Mouse (Mus musculus) spleen, adult 2 months (tissue): ENCODE measurements around the gene Il18rap. TPM values are rescaled to one million over a fixed set of nuclear protein-coding genes. Genes with fewer than 3 reads are reported as not detected.
A peak's percentile ranks its signal among the peaks of the same experiment; 100 is the strongest.

Experiments
- DNase-seq, 2 experiments: peaks; one replicate each; pipeline versions ENCODE4 v3.0.0 to v3.0.0-alpha.2; 2012 to 2021; ENCODE audit warnings: low spot score in 2 of 2, low read depth in 1 of 2
- H3K27ac ChIP-seq: fragments of 200-500 bp; 2 replicates; pipeline ENCODE4 v1.5.1; 2012; ENCODE audit warnings: low read length, inconsistent platforms; ENCODE audit not compliant: insufficient read depth
- H3K27me3 ChIP-seq: fragments of 200-500 bp; 2 replicates; pipeline ENCODE4 v1.6.1; 2012; ENCODE audit warnings: mild to moderate bottlenecking, moderate library complexity, low read length, inconsistent platforms; ENCODE audit not compliant: control insufficient read depth, insufficient read depth
- H3K36me3 ChIP-seq: fragments of 200-500 bp; 2 replicates; pipeline ENCODE4 v1.6.1; 2012; ENCODE audit warnings: mild to moderate bottlenecking, low read length, inconsistent platforms; ENCODE audit not compliant: control insufficient read depth, insufficient read depth
- H3K4me1 ChIP-seq: fragments of 200-500 bp; 2 replicates; pipeline ENCODE4 v1.6.1; 2011; ENCODE audit warnings: inconsistent platforms; ENCODE audit not compliant: control insufficient read depth, insufficient read depth, insufficient read length
- H3K4me3 ChIP-seq: fragments of 200-500 bp; 2 replicates; pipeline ENCODE4 v1.5.1; 2011; ENCODE audit warnings: mild to moderate bottlenecking, inconsistent platforms; ENCODE audit not compliant: insufficient read depth, insufficient read length; ENCODE audit errors: extremely low read depth
- CTCF ChIP-seq: fragments of 200-500 bp; IDR thresholded peaks from 2 replicates; pipeline ENCODE4 v1.5.1; 2011; ENCODE audit warnings: mild to moderate bottlenecking, inconsistent platforms; ENCODE audit not compliant: insufficient read depth, insufficient read length, insufficient replicate concordance; ENCODE audit errors: extremely low read depth
- POLR2A ChIP-seq: fragments of 200-500 bp; IDR thresholded peaks from 2 replicates; pipeline ENCODE4 v1.6.1; 2011; ENCODE audit warnings: low read depth, low read length, inconsistent platforms
- WGBS: fragments of 180-500 bp; shearing (Covaris S2); methylation state at CpG from one replicate; pipeline ENCODE4 v1.1.7; 2018; 5-methylcytosine and 5-hydroxymethylcytosine counted together
- polyA plus RNA-seq: library from polyadenylated mRNA; depleted of rRNA; stranded (reverse); fragments of >200 nt; gene quantifications from 2 replicates; pipeline ENCODE4 v1.2.3, GENCODE M21; 2012

Gene Il18rap
- polyA plus RNA-seq, 1 experiment: 2.1 TPM

GRCm38 (mm10) chr1:40537577-40537976 lies 22.4 kb downstream of the Il18rap start:
- TF ChIP-seq CTCF (no peak), POLR2A (no peak)
- Histone ChIP-seq H3K4me3 (no peak overlapping the region), H3K4me1 (no peaks in the 10 kb centered on the region), H3K36me3 (no peaks in the 10 kb centered on the region), H3K27ac (no peak overlapping the region), H3K27me3 (no peaks in the 10 kb centered on the region)
- no peak for DNase-seq
- 91% methylated on average over 5 of the region's 5 CpGs for WGBS

- no peak overlapping the region for H3K4me3 ChIP-seq
- no peak overlapping the region for H3K27ac ChIP-seq
- peak; percentile 19 to 31 for DNase-seq
- no peaks in the 10 kb centered on the region for H3K4me1 ChIP-seq
- WGBS: 1% methylated on average over 2 of the region's 2 CpGs
- TF ChIP-seq CTCF: peak; percentile 17; the same call in 1 of the 2 replicates
- no peak for TF ChIP-seq POLR2A
- H3K36me3 ChIP-seq: no peaks in the 10 kb centered on the region
- H3K27me3 ChIP-seq: no peaks in the 10 kb centered on the region
These were observed 29.5 kb downstream of the Il18rap start for GRCm38 (mm10) chr1:40544650-40545049.

GRCm38 (mm10) chr1:40546645-40547044 lies 31.5 kb downstream of the Il18rap start:
- Histone ChIP-seq H3K36me3 (no peaks in the 10 kb centered on the region), H3K27me3 (no peaks in the 10 kb centered on the region), H3K27ac (no peak overlapping the region), H3K4me3 (no peak overlapping the region), H3K4me1 (no peaks in the 10 kb centered on the region)
- no peak for DNase-seq
- 88% methylated on average over 4 of the region's 4 CpGs for WGBS
- TF ChIP-seq POLR2A (no peak), CTCF (no peak)

- Histone ChIP-seq H3K4me3 (no peak overlapping the region), H3K4me1 (no peaks in the 10 kb centered on the region), H3K36me3 (no peaks in the 10 kb centered on the region), H3K27ac (no peak overlapping the region), H3K27me3 (no peaks in the 10 kb centered on the region)
- no peak for DNase-seq
- 90% methylated on average over 11 of the region's 11 CpGs for WGBS
- TF ChIP-seq CTCF (no peak), POLR2A (no peak)
These were observed 32.0 kb downstream of the Il18rap start for GRCm38 (mm10) chr1:40547064-40547572.

GRCm38 (mm10) chr1:40547762-40548161 lies 32.6 kb downstream of the Il18rap start:
- DNase-seq: no peak
- WGBS: 87% methylated on average over 10 of the region's 10 CpGs
- Histone ChIP-seq H3K27me3 (no peaks in the 10 kb centered on the region), H3K36me3 (no peaks in the 10 kb centered on the region), H3K4me3 (no peak overlapping the region), H3K27ac (no peak overlapping the region), H3K4me1 (no peaks in the 10 kb centered on the region)
- TF ChIP-seq CTCF (no peak), POLR2A (no peak)

GRCm38 (mm10) chr1:40569374-40569773 lies 54.2 kb downstream of the Il18rap start:
- 77% methylated on average over 4 of the region's 4 CpGs for WGBS
- no peak overlapping the region for H3K27ac ChIP-seq
- H3K27me3 ChIP-seq: no peaks in the 10 kb centered on the region
- DNase-seq: no peak
- no peak for TF ChIP-seq CTCF
- no peak for TF ChIP-seq POLR2A
- H3K4me1 ChIP-seq: no peaks in the 10 kb centered on the region
- H3K36me3 ChIP-seq: no peaks in the 10 kb centered on the region
- H3K4me3 ChIP-seq: no peak overlapping the region

- 9% methylated on average over 7 of the region's 7 CpGs for WGBS
- H3K27ac ChIP-seq: no peak within 1 kb of the TSS
- DNase-seq: no peak
- no peaks in the 10 kb centered on the region for H3K27me3 ChIP-seq
- TF ChIP-seq POLR2A (no peak), CTCF (peak; percentile 47; the same call in 1 of the 2 replicates)
- H3K4me3 ChIP-seq: no peak within 1 kb of the TSS
- no peaks in the 10 kb centered on the region for H3K4me1 ChIP-seq
- H3K36me3 ChIP-seq: no peaks in the 10 kb centered on the region
These were observed 64.6 kb downstream of the Il18rap start, which contains the start of gene Slc9a4 for GRCm38 (mm10) chr1:40579784-40580183. Gene Slc9a4, plus strand, starts transcription at chr1:40580081.

GRCm38 (mm10) chr1:40580269-40580668 lies 65.1 kb downstream of the Il18rap start:
- Histone ChIP-seq H3K4me1 (no peaks in the 10 kb centered on the region), H3K4me3 (no peak overlapping the region)
- WGBS: 72% methylated on average over 14 of the region's 14 CpGs

More at GRCm38 (mm10) chr1:40580269-40580668, 65.1 kb downstream of the Il18rap start:
- Histone ChIP-seq H3K27ac (no peak overlapping the region), H3K36me3 (no peaks in the 10 kb centered on the region), H3K27me3 (no peaks in the 10 kb centered on the region)
- DNase-seq: no peak
- TF ChIP-seq POLR2A: no peak
- TF ChIP-seq CTCF: no peak
